Mouse (Mus musculus): ENCODE data around the gene Jmjd8.
"Not testable (repeated sequence)": the region's sequence is repeated elsewhere in the genome, so short reads cannot be mapped to it uniquely, and the experiment has no call there.

The Jmjd8 gene

GRCm38 (mm10) chr17:25828712-25829557, at the start of gene Jmjd8:
Gene Jmjd8 (plus strand): TSS chr17:25828867.
- in situ Hi-C loops (cut with MboI), result no loop called here

GRCm38 (mm10) chr17:25781339-25781738, 47.3 kb upstream of the Jmjd8 start:
- in situ Hi-C loops (cut with MboI), result no loop called here

- in situ Hi-C loops (cut with MboI), result no loop called here
Measured at GRCm38 (mm10) chr17:25783086-25783485, 45.6 kb upstream of the Jmjd8 start.

- in situ Hi-C loops (cut with MboI), result no loop called here
Measured at GRCm38 (mm10) chr17:25783861-25784574, 44.6 kb upstream of the Jmjd8 start.

GRCm38 (mm10) chr17:25785281-25785745, 43.4 kb upstream of the Jmjd8 start, which contains the start of gene Haghl:
Gene Haghl (minus strand): TSS chr17:25785673.
- in situ Hi-C loops (cut with MboI), result no loop called here

GRCm38 (mm10) chr17:25786280-25786679, 42.4 kb upstream of the Jmjd8 start, which contains the start of gene Ccdc78:
Gene Ccdc78 (plus strand): TSS chr17:25786580.
- in situ Hi-C loops (cut with MboI), result no loop called here

- in situ Hi-C loops (cut with MboI), result no loop called here
Measured at GRCm38 (mm10) chr17:25786781-25787504, 41.7 kb upstream of the Jmjd8 start.

- in situ Hi-C loops (cut with MboI), result no loop called here
Measured at GRCm38 (mm10) chr17:25791320-25791842, 37.3 kb upstream of the Jmjd8 start.

GRCm38 (mm10) chr17:25791843-25792527, 36.7 kb upstream of the Jmjd8 start:
- in situ Hi-C loops (cut with MboI), result no loop called here

GRCm38 (mm10) chr17:25792615-25793014, 36.1 kb upstream of the Jmjd8 start, which contains the start of gene Fam173a:
Gene Fam173a (minus strand): TSS chr17:25792901.
- in situ Hi-C loops (cut with MboI), result no loop called here

GRCm38 (mm10) chr17:25794197-25794596, 34.5 kb upstream of the Jmjd8 start:
- in situ Hi-C loops (cut with MboI), result no loop called here

GRCm38 (mm10) chr17:25794998-25795397, 33.7 kb upstream of the Jmjd8 start:
- in situ Hi-C loops (cut with MboI), result no loop called here

GRCm38 (mm10) chr17:25795609-25796092, 33.0 kb upstream of the Jmjd8 start, which contains the start of gene AC134908.4:
Gene AC134908.4 (minus strand): TSS chr17:25795659.
- in situ Hi-C loops (cut with MboI), result no loop called here

- in situ Hi-C loops (cut with MboI), result no loop called here
Measured at GRCm38 (mm10) chr17:25796211-25796771, 32.4 kb upstream of the Jmjd8 start.

GRCm38 (mm10) chr17:25796951-25797369, 31.7 kb upstream of the Jmjd8 start, which contains the start of gene Metrn:
Gene Metrn (minus strand): TSS chr17:25797136.
- in situ Hi-C loops (cut with MboI), result no loop called here

GRCm38 (mm10) chr17:25801029-25801428, 27.6 kb upstream of the Jmjd8 start:
- in situ Hi-C loops (cut with MboI), result loop anchor here (5.0 kb wide), 1 partner anchor 34 kb away; no protein-coding TSS in a partner anchor

GRCm38 (mm10) chr17:25802825-25803517, 25.7 kb upstream of the Jmjd8 start:
- in situ Hi-C loops (cut with MboI), result loop anchor here (5.0 kb wide), 1 partner anchor 36 kb away; no protein-coding TSS in a partner anchor

GRCm38 (mm10) chr17:25806507-25806906, 22.2 kb upstream of the Jmjd8 start:
- in situ Hi-C loops (cut with MboI), result no loop called here

- in situ Hi-C loops (cut with MboI), result not testable (repeated sequence)
Measured at GRCm38 (mm10) chr17:25807452-25807851, 21.2 kb upstream of the Jmjd8 start.

GRCm38 (mm10) chr17:25808028-25808427, 20.6 kb upstream of the Jmjd8 start:
- in situ Hi-C loops (cut with MboI), result no loop called here

Measured in mature B cell (primary cell).